Mouse (Mus musculus) CH12.LX (cell line): ENCODE data around the gene Ubald2. TPM values are rescaled to one million over a fixed set of nuclear protein-coding genes. Genes with fewer than 3 reads are reported as not detected.

Experiments used
- DNase-seq: peaks from one replicate; pipeline ENCODE4 v3.0.0-alpha.2; 2013; ENCODE audit errors: extremely low read depth
- H3K27ac ChIP-seq: 2 replicates; pipeline ENCODE4 v1.5.1; 2012; ENCODE audit warnings: low read depth, mild to moderate bottlenecking, control low read depth, moderate library complexity; ENCODE audit not compliant: insufficient read depth
- H3K27me3 ChIP-seq: replicated peaks from 2 replicates; pipeline ENCODE3; 2012; ENCODE audit warnings: inconsistent platforms
- H3K36me3 ChIP-seq, 2 experiments: replicated peaks in 1 of 2; 2 replicates each; pipeline versions ENCODE3 to v1.6.1; 2012; ENCODE audit warnings: inconsistent platforms in 1 of 2, low read length in 1 of 2, mild to moderate bottlenecking in 1 of 2, mixed read lengths in 1 of 2, moderate library complexity in 1 of 2; ENCODE audit not compliant: control insufficient read depth in 1 of 2, insufficient read depth in 1 of 2
- H3K4me1 ChIP-seq, 2 experiments: 2 replicates each; pipeline ENCODE4 v1.6.1; 2012; ENCODE audit warnings: inconsistent platforms in 1 of 2, moderate library complexity in 1 of 2; ENCODE audit not compliant: insufficient read depth in 2 of 2, control insufficient read depth in 1 of 2
- H3K4me2 ChIP-seq: 2 replicates; pipeline ENCODE4 v1.6.1; 2012; ENCODE audit warnings: low read depth, mild to moderate bottlenecking, control low read depth; ENCODE audit not compliant: poor library complexity, insufficient read depth, severe bottlenecking
- H3K4me3 ChIP-seq, 3 experiments: fragments of 150-350 bp in 1 of 3; sonication (generic) in 1 of 3; replicated peaks in 1 of 3; 2 replicates each; pipeline versions ENCODE3 to v1.5.1; 2011 to 2012; ENCODE audit warnings: low read depth in 2 of 3, low read length in 2 of 3, mild to moderate bottlenecking in 2 of 3, moderate library complexity in 2 of 3, control low read depth in 1 of 3, improper control_type of control experiment in 1 of 3, inconsistent platforms in 1 of 3, mixed read lengths in 1 of 3; ENCODE audit not compliant: poor library complexity in 1 of 3
- H3K79me2 ChIP-seq: replicated peaks from 2 replicates; pipeline ENCODE4 v1.6.1; 2012; ENCODE audit warnings: mild to moderate bottlenecking, moderate library complexity; ENCODE audit not compliant: control insufficient read depth, poor library complexity, insufficient read depth, severe bottlenecking; ENCODE audit errors: extremely low read depth
- H3K9ac ChIP-seq: 2 replicates; pipeline ENCODE4 v1.6.1; 2012; ENCODE audit warnings: low read depth, mild to moderate bottlenecking, control low read depth, moderate library complexity; ENCODE audit not compliant: insufficient read depth
- H3K9me3 ChIP-seq: replicated peaks from 2 replicates; pipeline ENCODE3; 2012; ENCODE audit warnings: low read length, inconsistent platforms, mixed read lengths
- CHD1 ChIP-seq: IDR thresholded peaks from 2 replicates; pipeline ENCODE4 v1.6.1; 2012; ENCODE audit warnings: low read depth, low read length, improper control_type of control experiment, inconsistent platforms
- CTCF ChIP-seq, 2 experiments: IDR thresholded peaks in 1 of 2; conservative IDR thresholded peaks in 1 of 2; 2 replicates each; pipeline ENCODE4 v1.5.1; 2011 to 2012; ENCODE audit warnings: low read depth in 2 of 2, low read length in 2 of 2, improper control_type of control experiment in 1 of 2, inconsistent platforms in 1 of 2, mild to moderate bottlenecking in 1 of 2, moderate library complexity in 1 of 2
- JUN ChIP-seq: IDR thresholded peaks from 2 replicates; pipeline ENCODE4 v1.6.1; 2011; ENCODE audit warnings: low read depth, mild to moderate bottlenecking, low read length, improper control_type of control experiment, moderate library complexity; ENCODE audit not compliant: insufficient read depth
- MAX ChIP-seq: IDR thresholded peaks from 2 replicates; pipeline ENCODE4 v1.6.1; 2011; ENCODE audit warnings: low read length, improper control_type of control experiment
- MYC ChIP-seq: IDR thresholded peaks from 2 replicates; pipeline ENCODE4 v1.6.1; 2011; ENCODE audit warnings: low read depth, mild to moderate bottlenecking, improper control_type of control experiment, low read length
- NELFE ChIP-seq: IDR thresholded peaks from 2 replicates; pipeline ENCODE4 v1.6.1; 2011; ENCODE audit warnings: low read depth, low read length, improper control_type of control experiment
- NRF1 ChIP-seq: IDR thresholded peaks from 2 replicates; pipeline ENCODE4 v1.6.1; 2014; ENCODE audit warnings: low read depth, mild to moderate bottlenecking, inconsistent platforms, low read length, improper control_type of control experiment, moderate library complexity
- POLR2A ChIP-seq: IDR thresholded peaks from 2 replicates; pipeline ENCODE4 v1.6.1; 2011; ENCODE audit warnings: low read depth, mild to moderate bottlenecking, improper control_type of control experiment, low read length
- POLR2AphosphoS2 ChIP-seq: IDR thresholded peaks from 2 replicates; pipeline ENCODE4 v1.6.1; 2011; ENCODE audit warnings: low read depth, low read length, improper control_type of control experiment
- RAD21 ChIP-seq: IDR thresholded peaks from 2 replicates; pipeline ENCODE4 v1.6.1; 2011; ENCODE audit warnings: low read depth, mild to moderate bottlenecking, low read length, improper control_type of control experiment, moderate library complexity
- RCOR1 ChIP-seq: conservative IDR thresholded peaks from 2 replicates; pipeline ENCODE4 v1.6.1; 2012; ENCODE audit warnings: low read depth, mild to moderate bottlenecking, inconsistent platforms, low read length, improper control_type of control experiment
- SMC3 ChIP-seq: IDR thresholded peaks from 2 replicates; pipeline ENCODE4 v1.6.1; 2011; ENCODE audit warnings: low read depth, low read length, improper control_type of control experiment
- TCF12 ChIP-seq: IDR thresholded peaks from 2 replicates; pipeline ENCODE4 v1.6.1; 2014; ENCODE audit warnings: low read depth, mild to moderate bottlenecking, inconsistent platforms, low read length, improper control_type of control experiment
- USF2 ChIP-seq: conservative IDR thresholded peaks from 2 replicates; pipeline ENCODE4 v1.6.1; 2011; ENCODE audit warnings: low read depth, low read length, improper control_type of control experiment
- ZNF384 ChIP-seq: IDR thresholded peaks from 2 replicates; pipeline ENCODE4 v1.6.1; 2012; ENCODE audit warnings: low read depth, low read length, improper control_type of control experiment, inconsistent platforms
- dilution Hi-C: fragments of 300-500 bp; cut with MboI; formaldehyde crosslinking; loops from 2 replicates; pipeline ENCODE4 v1.14.3; 2020; ENCODE audit warnings: low sequenced_read_pairs; ENCODE audit not compliant: extremely low pct_unique_long_range_greater_than_20kb, extremely low pct_ligation_motif_present
- in situ Hi-C: fragments of 300-500 bp; cut with MboI; formaldehyde crosslinking; loops from 3 replicates; pipeline ENCODE4 v1.14.3; 2019; ENCODE audit warnings: low sequenced_read_pairs, low pct_ligation_motif_present, low pct_unique_long_range_greater_than_20kb, mixed read lengths
- polyA plus RNA-seq: library from polyadenylated mRNA; unstranded; fragments of >175 nt; gene quantifications from 2 replicates; pipeline ENCODE4 v1.2.1, GENCODE M21; 2012; ENCODE audit warnings: low read depth; ENCODE audit not compliant: insufficient read length
- total RNA-seq, 2 experiments: library from RNA; depleted of rRNA; stranded (reverse); fragments of 300-350 nt in 1 of 2; fragments of >200 nt in 1 of 2; gene quantifications; 2 replicates each; pipeline ENCODE4 v1.2.3; 2012 to 2014

Gene Ubald2
- total and polyA plus RNA-seq, 3 experiments: 228 to 436 (median 336) TPM

DNA sequence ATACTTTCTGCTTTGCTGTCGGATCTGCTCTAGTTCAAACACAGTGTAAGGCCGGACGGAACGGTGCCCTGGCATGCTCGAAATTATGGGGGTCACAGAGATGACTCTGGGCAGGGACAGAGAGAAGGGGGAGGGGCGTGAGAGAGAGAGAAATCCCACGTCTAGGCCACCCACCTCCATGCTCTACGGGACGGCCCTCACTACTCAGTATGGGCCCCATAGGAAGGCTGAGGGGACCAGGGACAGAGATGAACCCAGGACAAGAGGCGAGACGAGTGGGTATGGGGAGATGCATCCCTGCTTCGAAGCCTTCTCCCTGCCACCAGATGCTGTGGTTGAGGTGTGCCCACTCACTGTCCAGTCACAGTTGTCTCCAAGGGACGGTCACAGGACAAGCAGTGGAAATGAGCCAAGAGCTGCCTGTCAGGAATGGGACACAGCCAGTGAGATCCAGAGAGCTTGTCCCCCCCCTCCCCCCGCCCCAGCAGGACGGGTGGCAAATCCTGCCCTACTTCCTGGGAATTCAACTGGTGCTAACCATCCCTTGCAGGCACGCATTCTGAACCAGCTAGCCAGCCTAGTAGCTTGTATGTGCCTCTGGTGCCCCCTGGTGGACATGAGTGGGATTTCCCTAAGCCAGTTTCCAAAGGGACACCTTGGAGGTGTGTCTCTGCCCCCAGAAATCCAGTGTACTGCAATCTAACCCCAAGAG is 11.9 kb downstream of the Ubald2 start (continued):
- TF ChIP-seq ZNF384: 0 out of 2 replicates have a peak, but pooled peaks have one; percentile 50
- no peak; the same call in none of the 2 replicates for TF ChIP-seq TCF12
- TF ChIP-seq NRF1: peak; percentile 57
- 0 out of 2 replicates have a peak, but pooled peaks have one; percentile 25 for TF ChIP-seq POLR2A
- TF ChIP-seq CHD1: peak; percentile 66; the same call in 1 of the 2 replicates
- no peak for TF ChIP-seq POLR2AphosphoS2
- no peak for TF ChIP-seq USF2
- peak; percentile 100 for TF ChIP-seq SMC3
- TF ChIP-seq NELFE: peak; percentile 70; the same call in 1 of the 2 replicates
- peak; percentile 85; the same call in 1 of the 2 replicates for TF ChIP-seq MYC
- TF ChIP-seq JUN: peak; percentile 29; the same call in 1 of the 2 replicates

GRCm38 (mm10) chr11:116446308-116446887 is 12.5 kb downstream of the Ubald2 start:
- H3K9me3 ChIP-seq: peaks cover 20% of the 10 kb centered on the region
- H3K27me3 ChIP-seq: no peaks in the 10 kb centered on the region
- H3K4me3 ChIP-seq: no peak overlapping the region
- TF ChIP-seq MAX (no peak), RCOR1 (no peak)
- DNase-seq: no peak
- H3K36me3 ChIP-seq: peaks cover 0 to 6% of the 10 kb centered on the region in 2 experiments
- peaks cover 49% of the 10 kb centered on the region in 2 experiments for H3K4me1 ChIP-seq
- no peak overlapping the region for H3K27ac ChIP-seq
- no peak overlapping the region for H3K4me2 ChIP-seq
- H3K9ac ChIP-seq: no peak overlapping the region
- H3K79me2 ChIP-seq: no peaks in the 10 kb centered on the region
- dilution Hi-C loops: no loop called here
- in situ Hi-C loops: loop anchor here (5.0 kb wide), 1 partner anchor 129 kb away; no protein-coding TSS in a partner anchor

DNA sequence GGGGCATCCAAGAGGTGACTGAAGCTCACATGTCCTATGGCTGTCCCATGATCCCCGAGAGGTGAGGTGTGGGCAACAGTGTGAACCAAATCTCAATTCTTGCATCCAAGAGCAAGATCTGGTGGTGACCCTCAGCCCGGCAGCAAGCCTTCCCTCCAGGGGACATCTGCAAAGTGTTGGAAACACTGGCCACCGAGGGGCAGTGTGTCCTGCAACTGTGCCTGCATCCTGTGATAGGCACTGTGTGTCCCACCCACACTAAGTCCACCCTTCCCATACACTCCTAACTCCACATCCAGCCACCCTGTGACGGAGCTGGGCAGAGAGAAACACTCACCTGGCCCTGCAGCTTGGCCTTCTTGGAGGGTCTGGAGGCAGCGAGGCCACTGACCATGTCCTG is 13.9 kb downstream of the Ubald2 start:
- Histone ChIP-seq H3K4me2 (no peak overlapping the region), H3K27ac (no peak overlapping the region)
- TF ChIP-seq RAD21 (peak; percentile 4), SMC3 (peak; percentile 13; the same call in 1 of the 2 replicates), CTCF (conservative IDR thresholded peaks at IDR 0.05 in 1 of 2, IDR thresholded peaks at IDR 0.05 in 1 of 2; ENCODE audit: low read depth in 2 of 2, low read length in 2 of 2) (peak in 1 of 2 experiments; percentile 41; a peak in 2 of 4 replicates), POLR2A (no peak)
- TF ChIP-seq, all 38 proteins: peak for 3
- Histone ChIP-seq H3K36me3 (peaks cover 0 to under 1% of the 10 kb centered on the region in 2 experiments), H3K9ac (no peak overlapping the region), H3K4me1 (peaks cover 34 to 39% of the 10 kb centered on the region in 2 experiments), H3K4me3 (no peak overlapping the region), H3K79me2 (no peaks in the 10 kb centered on the region), H3K27me3 (no peaks in the 10 kb centered on the region), H3K9me3 (peaks cover 20% of the 10 kb centered on the region)
- dilution Hi-C loops: no loop called here
- DNase-seq: no peak
- in situ Hi-C loops: loop anchor here (5.0 kb wide), 1 partner anchor 131 kb away; no protein-coding TSS in a partner anchor
